Mouse (Mus musculus) cerebellum, adult 9-10 months (tissue): ENCODE results near the gene Dupd1.

ENCODE experiments used
- DNase-seq: peaks from one replicate; pipeline ENCODE4 v3.0.0; 2022

The Dupd1 gene

GRCm38 (mm10) chr14:21714486-21714885, at the start of gene Dupd1:
Dupd1 (minus strand) TSS chr14:21714576.
- DNase-seq = no peak

- no peak for DNase-seq
Observed at GRCm38 (mm10) chr14:21763736-21764135, 49.4 kb upstream of the Dupd1 start.

GRCm38 (mm10) chr14:21761560-21761959, 47.2 kb upstream of the Dupd1 start:
- no peak for DNase-seq

GRCm38 (mm10) chr14:21753367-21753766, 39.0 kb upstream of the Dupd1 start:
- no peak for DNase-seq

- no peak for DNase-seq
Observed at GRCm38 (mm10) chr14:21752411-21752810, 38.0 kb upstream of the Dupd1 start.

- DNase-seq = peak; percentile 81
Observed at GRCm38 (mm10) chr14:21750881-21751542, 36.6 kb upstream of the Dupd1 start, which contains the start of gene Dusp13. Dusp13 (minus strand) TSS chr14:21751181.

- DNase-seq = peak; percentile 87
Observed at GRCm38 (mm10) chr14:21750008-21750880, 35.9 kb upstream of the Dupd1 start, which contains the start of gene Samd8. Samd8 (plus strand) TSS chr14:21750531.

GRCm38 (mm10) chr14:21748142-21748870, 33.9 kb upstream of the Dupd1 start:
- peak; percentile 56 for DNase-seq

- DNase-seq = no peak
Observed at GRCm38 (mm10) chr14:21747436-21748141, 33.2 kb upstream of the Dupd1 start.

- DNase-seq = no peak
Observed at GRCm38 (mm10) chr14:21746846-21747245, 32.5 kb upstream of the Dupd1 start.

GRCm38 (mm10) chr14:21746251-21746650, 31.9 kb upstream of the Dupd1 start:
- DNase-seq = no peak

- DNase-seq = no peak
Observed at GRCm38 (mm10) chr14:21745149-21745548, 30.8 kb upstream of the Dupd1 start.

- DNase-seq = no peak
Observed at GRCm38 (mm10) chr14:21744169-21744568, 29.8 kb upstream of the Dupd1 start.

GRCm38 (mm10) chr14:21742441-21742840, 28.1 kb upstream of the Dupd1 start:
- DNase-seq = no peak

GRCm38 (mm10) chr14:21741786-21742185, 27.4 kb upstream of the Dupd1 start:
- peak; percentile 81 for DNase-seq

- DNase-seq = no peak
Observed at GRCm38 (mm10) chr14:21741314-21741713, 26.9 kb upstream of the Dupd1 start.

GRCm38 (mm10) chr14:21740345-21740744, 26.0 kb upstream of the Dupd1 start:
- no peak for DNase-seq

- DNase-seq = no peak
Observed at GRCm38 (mm10) chr14:21733131-21733905, 18.9 kb upstream of the Dupd1 start.

- DNase-seq = no peak
Observed at GRCm38 (mm10) chr14:21729936-21730335, 15.6 kb upstream of the Dupd1 start.

GRCm38 (mm10) chr14:21729031-21729732, 14.8 kb upstream of the Dupd1 start:
- DNase-seq = no peak
